Mouse (Mus musculus) spleen, postnatal 4 days (tissue): ENCODE data around the gene Fgfr2.

ENCODE experiments used
- DNase-seq, 2 experiments: peaks; one replicate each; pipeline ENCODE4 v3.0.0; 2022; ENCODE audit warnings: low spot score in 2 of 2

Fgfr2 gene

DNA sequence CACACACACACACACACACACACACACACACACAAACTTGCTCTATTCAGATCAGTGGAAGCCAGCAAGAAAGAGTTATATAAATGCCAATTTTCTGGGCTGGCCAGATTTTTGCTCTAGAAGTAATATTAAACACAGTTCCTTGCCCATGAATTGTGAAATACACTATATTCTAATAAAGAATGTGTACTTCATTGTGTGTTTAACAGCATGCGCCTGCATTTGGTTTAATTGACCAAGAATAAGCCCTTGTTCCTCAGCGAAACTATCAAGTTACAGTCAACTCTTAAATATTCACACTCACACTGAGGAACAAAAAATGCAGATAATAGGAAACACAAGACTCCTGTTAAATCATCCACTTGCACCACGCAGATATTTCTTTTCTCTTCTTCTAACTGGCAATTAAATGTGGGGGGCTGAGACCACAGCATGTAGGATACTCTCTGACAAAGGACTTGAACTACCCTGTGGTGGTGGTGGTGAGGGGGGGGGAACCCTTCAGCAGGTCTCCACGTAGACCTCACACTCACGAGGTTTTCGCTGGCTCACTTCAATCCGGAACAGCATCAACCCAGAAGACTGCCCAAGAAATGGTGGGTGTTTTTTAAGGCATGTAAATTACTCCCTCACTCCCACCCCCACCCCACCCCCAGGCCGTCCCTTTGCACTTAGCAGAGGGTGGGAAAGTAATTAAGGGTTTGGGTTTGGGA lies 2865.0 kb downstream of the Fgfr2 start:
- DNase-seq, result no peak

DNA sequence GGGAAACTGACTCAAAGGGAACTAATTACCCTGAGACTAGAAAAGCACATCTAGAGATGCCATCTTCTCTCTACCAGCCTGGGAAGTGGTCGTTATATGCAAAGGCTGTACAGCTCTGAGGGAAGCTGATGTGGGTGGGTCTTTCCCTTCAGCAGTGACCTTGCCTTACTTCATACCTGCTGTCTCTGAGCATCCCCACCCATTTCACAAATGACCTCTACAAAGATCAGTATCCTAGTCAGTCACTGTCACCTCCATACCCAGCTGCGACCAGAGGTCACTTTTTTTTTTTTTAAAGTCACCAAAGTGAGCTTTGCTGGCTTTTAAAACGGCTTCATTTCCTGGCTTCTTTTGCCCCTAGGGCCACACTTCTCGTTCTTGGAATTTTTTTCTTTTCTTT lies 2869.9 kb downstream of the Fgfr2 start:
- DNase-seq, result no peak

DNA sequence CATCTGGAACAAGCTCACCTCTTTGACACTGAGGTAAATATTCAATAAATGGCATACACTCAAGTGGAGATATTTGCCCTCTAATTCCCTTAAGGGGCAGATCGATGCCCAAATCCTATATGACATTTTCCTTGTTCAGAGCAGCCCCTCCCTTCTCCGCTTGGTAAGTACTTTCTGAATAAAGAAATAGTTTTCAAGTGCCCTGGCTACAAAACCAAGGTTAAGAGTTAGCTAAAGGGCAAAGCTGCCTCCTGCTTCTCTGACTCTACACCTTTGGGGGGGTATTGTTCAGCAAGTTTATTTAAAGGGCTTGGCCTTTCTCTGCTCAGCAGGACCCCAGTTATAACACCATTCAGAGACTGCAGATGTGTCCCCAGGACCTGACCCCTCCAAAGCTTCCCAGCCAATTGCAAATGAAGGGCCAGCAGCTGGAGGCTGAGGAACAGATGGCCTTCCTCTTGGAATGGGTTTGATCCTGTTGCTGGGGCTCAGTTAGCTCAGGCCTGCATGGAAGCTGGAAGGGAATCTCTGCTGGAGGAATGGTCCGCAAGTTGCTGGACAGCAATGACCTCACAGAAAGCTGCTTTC lies 2871.1 kb downstream of the Fgfr2 start:
- DNase-seq, result no peak

GRCm38 (mm10) chr7:130250994-130251393 lies 2872.2 kb downstream of the Fgfr2 start:
- no peak for DNase-seq

GRCm38 (mm10) chr7:130248403-130248802 lies 2874.7 kb downstream of the Fgfr2 start:
- DNase-seq, result no peak

DNA sequence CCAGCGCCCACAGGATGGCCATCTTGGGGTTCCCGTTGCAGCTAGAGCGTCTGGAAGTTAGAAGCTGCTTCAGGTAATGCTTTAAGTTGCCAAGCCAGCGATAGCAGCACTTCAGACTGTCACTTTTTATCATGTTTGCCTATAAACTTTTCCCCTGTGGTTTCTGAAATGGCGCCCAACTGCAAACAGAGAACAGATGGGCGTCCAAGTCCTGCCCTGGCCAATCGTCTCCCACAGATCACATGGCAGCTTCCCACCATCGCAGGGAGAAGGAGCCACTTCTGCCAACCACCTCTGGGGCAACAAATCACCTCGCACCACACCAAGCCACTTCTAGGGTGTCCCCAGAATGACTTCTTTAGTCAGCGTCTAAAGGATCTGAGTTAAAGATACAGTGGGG lies 2875.3 kb downstream of the Fgfr2 start:
- no peak for DNase-seq

GRCm38 (mm10) chr7:130246483-130246882 lies 2876.7 kb downstream of the Fgfr2 start:
- DNase-seq, result no peak

DNA sequence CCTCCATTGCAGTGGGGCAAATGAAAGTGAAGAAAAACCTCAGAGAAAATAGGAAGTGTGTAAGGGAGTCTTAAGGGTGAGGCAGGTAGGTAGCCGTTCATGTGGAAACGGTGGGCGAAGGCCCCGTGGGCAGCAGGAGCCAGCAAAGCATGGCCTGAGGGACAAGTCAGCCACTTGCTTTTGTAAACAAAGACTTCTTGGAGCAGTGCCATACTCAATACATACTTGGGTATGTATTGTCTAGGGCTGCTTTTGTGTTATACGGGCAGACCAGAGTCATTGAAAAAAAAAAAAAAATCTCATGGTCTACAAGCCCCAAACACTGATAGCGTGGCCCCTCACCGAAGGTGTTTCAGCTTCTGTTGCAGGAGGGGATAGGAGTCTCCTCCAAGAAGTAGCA lies 2878.6 kb downstream of the Fgfr2 start:
- DNase-seq, result no peak

- DNase-seq, result no peak
Observed at GRCm38 (mm10) chr7:130243811-130244210, 2879.3 kb downstream of the Fgfr2 start.

GRCm38 (mm10) chr7:130240191-130240590 lies 2883.0 kb downstream of the Fgfr2 start:
- DNase-seq, result no peak

DNA sequence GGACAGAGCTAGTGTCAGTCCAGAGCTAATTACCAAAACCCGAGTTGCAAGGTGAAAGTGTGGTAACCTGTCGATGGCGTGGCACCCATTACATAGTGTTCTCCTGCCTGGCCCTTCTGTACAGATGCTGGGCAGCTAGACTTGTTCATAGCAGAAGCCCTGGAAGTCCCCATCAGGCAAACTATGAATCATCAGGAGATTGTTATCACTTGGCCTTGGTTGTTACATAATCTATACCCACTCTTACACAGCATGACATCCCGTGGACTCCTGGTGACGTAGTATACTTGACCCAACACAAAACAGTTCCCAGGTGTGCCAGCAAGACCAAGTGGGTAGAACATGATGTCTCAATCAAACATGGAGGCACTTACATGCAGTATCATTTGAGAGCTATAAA lies 2885.9 kb downstream of the Fgfr2 start:
- no peak for DNase-seq

- DNase-seq, result no peak
Observed at GRCm38 (mm10) chr7:130233777-130234176, 2889.4 kb downstream of the Fgfr2 start.

DNA sequence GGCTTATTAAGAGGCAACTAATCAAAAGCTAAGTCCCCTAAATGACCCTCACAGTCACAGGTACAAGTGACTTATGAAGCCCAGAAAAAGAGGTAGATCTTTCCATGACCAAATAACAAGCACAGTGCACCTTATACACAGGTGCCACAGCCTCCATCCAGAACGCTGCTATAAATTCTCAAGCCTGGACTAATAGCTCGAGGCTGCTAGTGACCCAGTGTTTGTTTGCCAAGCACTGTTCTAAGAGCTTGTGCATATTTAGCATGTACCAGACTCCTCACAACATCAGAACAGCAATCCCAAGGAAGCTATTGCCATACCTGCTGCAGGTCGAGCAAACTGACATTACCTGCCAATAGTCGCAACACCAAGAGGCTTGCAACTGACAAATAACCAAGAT lies 2893.1 kb downstream of the Fgfr2 start:
- no peak for DNase-seq

- no peak for DNase-seq
Observed at GRCm38 (mm10) chr7:130225227-130225626, 2897.9 kb downstream of the Fgfr2 start.

- no peak for DNase-seq
Observed at GRCm38 (mm10) chr7:130222633-130223354, 2900.4 kb downstream of the Fgfr2 start.

DNA sequence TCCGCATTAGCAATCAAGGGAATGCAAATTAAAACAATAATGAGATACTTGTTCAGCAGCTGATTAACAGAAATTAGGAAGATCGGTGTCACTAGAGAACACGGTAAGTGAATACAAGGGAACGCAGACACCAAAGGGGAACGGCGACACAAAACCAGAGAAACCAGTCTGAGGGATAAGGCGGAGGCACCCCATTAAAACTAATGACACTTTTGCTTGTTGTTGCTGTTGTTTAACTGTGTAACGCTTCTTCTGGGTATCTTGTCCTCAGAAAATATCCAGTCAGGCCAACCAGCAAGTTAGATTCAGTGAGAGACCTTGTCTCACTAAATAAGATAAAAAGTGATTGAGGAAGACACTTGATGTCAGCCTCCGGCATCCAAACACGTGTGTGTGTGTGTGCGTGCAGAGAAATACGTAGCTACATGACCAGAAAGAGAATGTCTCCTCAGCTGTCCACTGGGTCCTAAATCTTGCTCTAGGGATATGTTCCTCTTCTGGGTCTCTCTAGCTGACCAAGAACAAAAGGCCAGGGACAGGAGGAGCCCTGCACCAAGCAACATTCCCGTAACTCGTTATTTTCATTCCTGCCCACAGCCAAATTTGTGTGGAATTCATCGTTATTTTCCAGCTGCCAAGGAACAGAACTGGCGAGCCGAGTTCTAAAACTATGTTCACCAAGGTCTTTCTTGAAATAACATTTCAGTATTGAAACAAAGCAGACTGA lies 2901.3 kb downstream of the Fgfr2 start:
- DNase-seq, result no peak

GRCm38 (mm10) chr7:130220627-130221026 lies 2902.5 kb downstream of the Fgfr2 start:
- no peak for DNase-seq

DNA sequence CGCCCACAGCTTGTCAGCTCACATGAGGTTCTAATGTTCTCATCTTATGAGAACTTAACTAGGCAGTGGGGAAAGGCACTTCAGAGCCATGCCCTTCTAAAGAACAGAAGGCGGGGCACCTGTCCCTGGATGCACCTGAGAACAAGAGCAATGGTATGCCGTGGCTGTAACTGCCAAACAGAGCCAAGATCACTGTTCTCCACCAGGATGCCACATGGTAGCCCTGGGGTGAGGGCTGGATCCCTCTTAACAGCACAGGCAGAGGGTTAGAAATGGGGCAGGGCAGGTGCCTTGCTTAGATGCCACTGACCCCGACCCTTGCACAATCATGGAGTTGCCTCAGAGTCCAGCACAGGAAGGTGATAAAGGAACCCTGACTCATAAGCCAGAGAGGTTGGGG lies 2903.3 kb downstream of the Fgfr2 start:
- DNase-seq, result no peak

DNA sequence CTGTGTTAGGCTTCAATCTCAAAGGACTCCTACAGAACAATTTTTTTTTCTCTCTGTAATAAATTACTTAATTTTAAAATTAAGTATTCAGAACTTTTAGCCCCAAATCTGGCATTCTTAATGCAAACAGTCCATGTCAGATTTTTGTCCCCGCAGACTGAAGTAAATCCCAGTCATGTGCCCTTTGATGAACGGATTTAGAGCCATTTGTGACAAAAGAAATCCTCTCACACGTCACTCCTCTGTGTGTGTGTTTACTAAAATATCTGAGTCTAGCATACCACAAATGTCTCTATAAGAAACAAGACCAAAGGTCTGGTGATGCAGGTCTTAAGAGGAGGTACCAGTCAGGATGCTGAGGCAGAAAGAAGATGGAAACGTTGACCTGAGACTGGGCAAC lies 2906.9 kb downstream of the Fgfr2 start:
- DNase-seq, result no peak

- no peak for DNase-seq
Observed at GRCm38 (mm10) chr7:130215348-130216252, 2907.6 kb downstream of the Fgfr2 start.

GRCm38 (mm10) chr7:130213156-130213555 lies 2910.0 kb downstream of the Fgfr2 start:
- no peak for DNase-seq
